Mouse (Mus musculus): ENCODE measurements at regions not wholly inside any gene's neighbourhood (a gene's known extent, or its start where the extent isn't known, plus 50 kb on each side); places are given as distances from the start of the nearest gene placed in this dataset.

DNA sequence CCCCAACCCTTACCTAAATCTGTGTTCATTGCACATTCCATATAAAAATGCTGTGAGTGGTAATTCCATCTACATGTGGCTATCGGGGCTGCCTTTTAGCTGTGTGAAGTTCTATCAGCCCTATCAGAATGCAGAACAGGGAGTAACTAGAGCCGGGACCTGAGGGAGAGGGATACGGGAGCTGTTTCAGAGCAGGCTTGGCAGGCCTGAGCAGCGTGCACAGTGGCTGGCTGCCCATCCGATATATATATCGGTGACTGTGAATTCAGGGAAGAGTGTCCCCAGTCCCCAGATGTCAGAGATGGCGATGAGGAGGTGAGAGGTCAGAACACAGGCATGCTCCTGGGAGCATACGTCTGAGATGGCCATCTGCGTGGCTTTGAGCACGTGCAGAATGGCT lies 79.0 kb downstream of the Arl4c start:
- no peak for DNase-seq (ENCODE audit: low spot score in 2 of 2)

DNA sequence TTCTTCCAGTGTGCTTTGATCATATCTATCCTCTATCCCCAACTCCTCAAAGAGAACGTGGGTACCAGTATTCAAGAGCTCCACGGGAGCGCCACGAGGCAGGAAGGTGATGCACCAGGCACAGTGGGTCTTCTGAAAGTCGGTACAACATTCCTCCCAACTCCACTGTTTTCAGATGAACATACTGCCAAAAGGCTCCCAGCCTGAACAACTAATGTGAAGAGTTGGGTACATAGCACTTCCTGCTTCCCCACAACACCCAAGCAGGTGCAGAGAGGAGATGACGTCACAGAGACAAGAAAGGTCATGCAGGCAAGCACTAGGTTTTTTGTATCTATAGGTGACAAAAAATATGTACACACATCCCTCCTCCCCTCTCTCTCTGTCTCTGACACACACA lies 79.7 kb downstream of the Arl4c start:
- DNase-seq (ENCODE audit: low spot score in 2 of 2) = no peak

DNA sequence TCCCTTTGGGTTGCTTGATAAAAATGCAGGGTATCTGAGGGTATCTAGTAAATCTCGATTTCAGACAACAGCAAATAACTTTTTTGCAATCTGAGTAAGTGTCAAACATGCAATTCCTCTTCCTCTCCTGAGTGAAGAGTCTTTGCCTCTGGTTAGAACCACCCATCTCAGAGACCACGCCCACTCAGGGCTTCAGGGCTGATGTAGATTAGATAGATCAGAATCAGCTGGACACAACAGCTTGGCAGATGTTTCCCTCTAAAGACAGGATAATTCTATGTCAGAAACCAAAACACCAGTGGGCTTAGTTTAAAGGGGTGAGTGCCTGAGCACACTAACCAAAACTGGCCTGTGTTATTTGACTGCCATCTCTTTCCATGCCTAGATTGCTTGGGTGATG lies 80.8 kb downstream of the Arl4c start:
- DNase-seq (ENCODE audit: low spot score in 2 of 2) = no peak

DNA sequence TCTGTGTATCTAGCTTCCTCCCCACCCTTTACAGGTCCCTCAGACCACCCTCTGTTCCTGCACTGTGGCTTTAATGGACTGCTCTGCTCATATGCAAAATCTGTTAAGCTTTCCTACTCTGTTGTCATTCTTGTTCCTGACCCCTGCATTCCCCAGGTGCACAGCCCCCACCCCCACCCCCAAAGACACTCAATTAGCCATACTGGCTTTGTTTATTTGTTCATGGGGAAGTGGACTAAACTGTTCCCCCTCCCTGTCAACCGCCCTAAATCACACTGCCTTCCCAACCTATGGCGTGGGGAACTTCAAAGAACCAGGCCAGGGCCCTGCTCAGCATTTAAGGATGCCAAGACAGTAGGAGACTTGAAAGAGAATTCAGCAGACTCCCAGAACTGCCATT lies 89.0 kb downstream of the Arl4c start:
- no peak for DNase-seq (ENCODE audit: low spot score in 2 of 2)

DNA sequence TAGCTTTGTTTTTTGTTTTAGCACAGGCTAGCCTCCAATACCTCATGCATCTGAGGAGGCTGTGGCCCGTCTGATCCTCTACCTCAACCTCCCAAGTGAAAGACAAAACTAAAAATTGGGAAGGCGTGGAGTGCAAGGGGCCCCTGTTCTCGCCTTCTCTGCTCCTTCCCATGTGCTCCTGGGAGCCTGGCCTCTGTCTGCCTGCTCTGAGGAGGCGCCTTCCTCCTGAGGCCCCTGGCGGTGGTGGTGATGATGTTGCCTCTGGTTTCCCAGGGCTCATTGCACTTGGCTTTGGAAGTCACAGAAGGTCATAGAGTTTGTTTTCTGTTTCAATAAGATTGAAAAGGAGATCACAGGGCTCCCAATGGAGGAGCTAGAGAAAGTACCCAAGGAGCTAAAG lies 90.8 kb downstream of the Arl4c start:
- DNase-seq (ENCODE audit: low spot score in 2 of 2) = no peak

DNA sequence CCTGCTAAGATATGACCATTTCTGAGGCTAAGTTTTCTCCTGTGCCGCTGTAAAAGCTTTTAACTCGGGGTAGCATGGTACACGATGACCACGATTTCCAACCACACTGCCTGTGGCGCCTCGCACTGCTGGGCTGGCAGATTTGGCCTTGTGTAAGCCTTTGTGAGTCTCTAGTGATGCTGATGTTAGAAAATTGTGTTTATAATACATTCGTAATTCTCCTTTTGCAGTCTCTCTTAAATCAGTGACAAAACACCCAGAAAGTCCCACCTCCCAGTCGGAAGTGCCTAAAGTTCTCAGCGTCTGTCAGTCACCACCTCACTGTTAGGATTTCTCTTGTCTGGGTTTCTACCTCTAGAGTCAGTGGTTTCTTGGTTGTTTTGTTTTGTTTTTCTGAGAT lies 91.2 kb downstream of the Arl4c start:
- DNase-seq (ENCODE audit: low spot score in 2 of 2) = no peak

DNA sequence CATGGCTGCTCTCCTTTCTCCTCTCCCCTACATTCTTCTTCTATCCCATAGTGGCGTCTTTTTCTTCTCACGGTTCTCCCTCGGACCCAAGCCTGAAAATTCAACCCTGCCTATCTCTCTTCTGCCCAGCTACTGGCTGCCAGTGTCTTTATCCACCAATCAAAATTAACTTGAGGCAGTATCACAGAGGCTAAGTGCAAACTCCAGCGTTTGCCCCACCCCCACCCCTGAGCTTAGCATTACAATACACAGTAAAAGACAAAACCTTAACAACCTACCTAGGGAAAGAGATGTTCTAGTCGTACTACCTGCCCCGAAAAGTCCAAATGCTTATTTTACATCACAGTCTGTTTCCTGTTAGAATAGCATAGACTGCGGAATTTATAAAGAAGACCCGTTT lies 93.2 kb downstream of the Arl4c start:
- DNase-seq (ENCODE audit: low spot score in 2 of 2) = no peak

DNA sequence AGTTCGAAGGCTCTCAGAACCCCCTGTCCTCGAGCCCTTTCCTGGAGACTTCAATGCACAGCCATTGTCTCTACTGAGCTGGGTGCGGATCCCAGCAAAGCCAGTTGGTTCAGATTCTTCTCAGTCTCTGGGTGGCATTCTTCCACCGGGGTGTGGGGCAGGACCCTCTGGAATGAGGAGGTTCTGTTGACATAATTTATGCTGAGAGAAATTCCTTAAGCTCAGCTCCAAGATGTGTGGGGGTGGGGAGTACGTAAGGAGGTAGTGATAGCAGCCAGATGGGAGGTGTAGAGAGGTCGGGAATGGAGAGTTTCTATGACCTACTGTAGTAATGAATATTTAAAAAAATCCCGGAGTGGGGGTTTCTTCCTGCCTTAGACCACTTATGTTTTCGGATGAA lies 93.8 kb downstream of the Arl4c start:
- no peak for DNase-seq (ENCODE audit: low spot score in 2 of 2)

DNA sequence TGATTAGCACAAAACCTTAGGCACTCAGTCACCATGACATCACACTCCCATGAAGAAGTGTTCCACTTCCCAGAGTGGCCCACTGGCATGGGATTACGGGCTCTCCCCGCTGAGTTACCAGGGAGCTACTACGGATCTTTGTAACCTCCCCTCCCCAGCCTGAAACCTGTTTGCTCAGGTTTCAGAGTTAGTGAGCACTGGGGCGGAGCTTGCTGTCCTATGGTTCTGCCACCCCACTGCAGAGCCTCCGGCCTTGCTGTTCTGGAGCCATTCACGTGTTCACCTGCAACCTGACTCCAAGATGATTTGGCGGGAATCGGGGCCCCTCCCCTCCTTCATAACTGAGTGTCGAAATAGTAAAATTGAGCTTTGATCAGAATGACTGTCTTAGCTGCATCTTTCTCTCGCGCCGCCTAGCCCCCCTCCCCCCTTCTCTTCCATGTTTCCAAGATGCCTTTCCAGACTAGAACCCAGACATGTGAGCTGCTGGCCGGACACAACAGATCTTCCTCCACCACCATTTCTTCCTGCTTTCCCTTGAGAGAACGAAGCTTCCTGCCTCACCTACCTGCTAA lies 95.8 kb upstream of the Glrp1 start:
- no peak for DNase-seq (ENCODE audit: low spot score in 2 of 2)

DNA sequence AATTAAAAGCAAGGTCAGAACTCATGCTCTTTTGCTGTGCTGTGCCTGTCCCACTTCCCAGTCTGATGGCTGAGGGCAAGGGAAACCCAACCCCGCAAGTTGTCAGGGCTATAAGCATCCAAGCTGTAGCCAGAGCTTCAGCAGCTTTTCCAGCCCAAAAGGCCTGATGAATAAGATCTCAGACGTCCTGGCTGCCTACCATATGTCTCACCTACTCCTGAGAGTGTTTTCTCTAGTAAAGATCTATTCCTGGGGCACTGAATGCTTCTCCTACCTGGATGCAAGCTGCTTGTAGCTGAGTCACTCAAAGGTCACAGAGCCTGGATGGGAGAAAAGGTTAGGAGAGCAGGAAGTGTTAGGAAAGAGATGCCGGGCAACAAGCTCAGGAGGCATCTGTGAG lies 92.4 kb upstream of the Glrp1 start:
- no peak for DNase-seq (ENCODE audit: low spot score in 2 of 2)

DNA sequence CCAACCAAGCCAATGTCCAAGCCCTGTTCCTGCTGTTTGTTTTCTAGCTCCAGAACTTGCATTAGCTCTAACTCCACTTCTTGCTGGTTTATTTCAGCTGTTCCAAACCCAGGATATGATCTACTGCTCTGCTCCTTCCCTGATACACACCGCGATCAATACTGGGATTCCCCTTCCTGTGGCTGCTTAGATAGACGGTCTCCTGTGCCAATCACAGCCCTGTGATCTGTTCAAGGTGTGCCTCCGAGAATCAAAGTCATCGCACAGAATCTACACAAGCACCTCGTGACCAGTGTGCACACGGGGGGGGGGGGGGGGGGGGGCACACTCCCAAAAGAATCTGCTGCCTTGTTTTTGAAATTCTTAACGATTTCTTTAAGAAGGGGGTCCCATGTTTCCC lies 91.9 kb upstream of the Glrp1 start:
- DNase-seq (ENCODE audit: low spot score in 2 of 2) = no peak

DNA sequence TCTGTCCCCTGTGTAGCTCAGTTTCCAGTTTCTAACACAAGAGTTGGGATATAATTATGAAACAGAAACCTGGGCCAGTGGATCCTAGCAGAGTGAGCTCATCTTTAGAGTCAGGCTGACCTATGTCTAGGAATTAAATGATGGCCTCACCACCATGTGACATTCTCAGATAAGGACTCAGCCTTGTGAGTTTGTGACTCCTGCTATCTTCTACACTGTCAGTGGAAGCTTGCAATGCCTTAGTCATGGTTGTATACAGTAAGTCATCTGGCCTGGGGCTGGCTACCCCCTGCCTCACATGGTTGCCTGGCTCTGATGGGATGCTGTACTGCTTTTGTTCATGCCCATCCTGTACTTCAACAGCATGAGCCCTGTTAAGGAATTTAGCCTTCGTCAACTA lies 90.3 kb upstream of the Glrp1 start:
- no peak for DNase-seq (ENCODE audit: low spot score in 2 of 2)

DNA sequence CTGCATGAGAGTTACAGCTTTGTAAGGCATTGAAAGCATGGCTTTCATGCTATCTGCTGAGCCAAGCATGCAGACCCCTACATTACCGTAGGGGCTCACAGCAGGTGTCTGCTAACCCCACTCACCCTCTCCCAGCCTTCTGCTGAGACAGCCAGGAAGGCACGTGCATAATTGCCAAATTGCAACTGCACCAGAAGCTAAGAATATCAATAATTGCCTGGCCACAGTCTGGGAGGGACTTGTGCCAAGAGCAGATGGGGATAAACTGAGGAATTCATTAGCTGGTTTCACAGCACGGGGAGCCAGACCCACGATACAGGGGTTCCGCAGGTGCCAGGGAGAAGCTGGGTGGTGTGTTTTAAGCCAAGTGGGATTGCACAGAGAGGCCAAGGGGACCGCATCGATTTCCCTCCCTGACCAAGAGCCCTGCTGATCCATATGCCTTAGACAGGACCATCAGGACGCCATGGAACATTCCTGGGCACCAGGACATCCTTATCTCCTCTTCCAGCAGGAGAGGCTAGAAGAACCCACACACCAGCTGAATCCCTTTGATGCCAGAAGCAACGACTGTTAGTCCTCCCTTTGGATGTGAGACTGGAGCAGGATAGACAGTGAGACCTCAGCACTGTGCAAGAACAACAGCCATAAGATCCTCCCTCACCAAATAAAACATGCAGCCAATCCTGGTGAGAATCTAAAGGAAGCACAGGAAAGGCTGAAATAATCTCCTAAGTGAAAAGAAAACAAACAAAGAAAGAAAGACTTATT lies 84.8 kb upstream of the Glrp1 start:
- no peak for DNase-seq (ENCODE audit: low spot score in 2 of 2)

DNA sequence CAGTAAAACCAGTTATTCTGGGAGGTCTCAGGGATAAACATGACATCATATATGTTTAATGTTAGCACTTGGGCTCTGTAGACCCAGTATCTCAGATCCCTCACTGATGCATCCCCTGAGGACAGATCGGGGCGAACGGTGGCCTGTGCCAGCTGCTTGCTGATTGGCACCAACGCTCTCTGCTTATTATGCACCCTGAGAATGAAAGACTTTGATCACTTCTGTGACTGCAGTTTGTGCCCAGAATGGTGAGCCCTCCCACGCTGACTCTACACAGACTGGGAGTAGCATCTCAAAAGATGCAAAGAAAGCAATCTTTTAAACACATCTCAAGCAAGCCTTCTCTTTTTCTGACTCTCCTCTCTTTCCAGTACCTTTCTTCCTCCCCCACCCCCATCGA lies 82.2 kb upstream of the Glrp1 start:
- DNase-seq (ENCODE audit: low spot score in 2 of 2) = no peak

DNA sequence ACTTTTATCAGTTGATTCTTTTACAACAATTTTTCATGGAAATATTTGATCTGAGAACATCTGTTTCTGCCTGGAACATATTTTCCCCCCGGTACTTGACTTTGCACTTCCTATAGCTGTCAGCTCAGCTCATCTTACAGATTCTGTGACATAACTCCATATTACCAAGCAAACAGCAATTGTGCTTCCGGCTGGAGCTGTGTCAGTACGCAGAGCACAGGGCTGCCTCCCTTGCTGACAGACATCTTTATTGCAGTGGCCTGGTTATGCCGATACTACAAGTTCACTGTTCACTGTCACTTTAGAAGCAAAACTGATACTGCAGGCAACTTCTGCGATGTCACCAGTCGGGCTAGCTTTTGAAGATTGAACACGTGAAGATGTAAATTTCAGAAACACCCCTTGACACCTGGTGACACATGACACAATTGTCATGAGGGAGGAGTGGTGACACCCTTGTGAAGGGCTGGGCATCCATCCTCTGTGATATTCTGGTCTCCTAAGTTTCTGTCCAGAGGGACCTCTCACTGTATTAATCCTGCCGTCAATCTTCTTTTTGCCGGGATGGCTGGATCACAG lies 81.0 kb upstream of the Glrp1 start:
- DNase-seq (ENCODE audit: low spot score in 2 of 2) = no peak

DNA sequence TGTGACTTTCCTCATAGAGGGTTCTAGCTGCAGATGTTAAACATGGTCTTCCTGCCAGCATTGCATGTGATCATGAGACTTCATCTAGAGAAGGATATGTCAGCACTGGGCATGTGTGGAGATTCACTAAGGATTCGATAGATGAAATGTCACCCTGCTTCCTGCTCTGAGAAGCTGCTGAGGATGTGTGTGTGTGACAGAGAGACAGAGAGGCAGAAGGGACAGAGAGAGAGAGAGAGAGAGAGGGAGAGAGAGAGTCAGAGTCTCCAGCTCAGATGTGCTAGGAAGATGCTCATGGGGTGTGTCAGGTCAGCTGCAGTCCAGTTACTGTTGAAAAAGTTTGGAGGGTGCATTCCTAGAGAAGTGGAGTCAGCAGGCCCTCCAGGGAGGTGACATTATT lies 78.9 kb upstream of the Glrp1 start:
- DNase-seq (ENCODE audit: low spot score in 2 of 2) = no peak

DNA sequence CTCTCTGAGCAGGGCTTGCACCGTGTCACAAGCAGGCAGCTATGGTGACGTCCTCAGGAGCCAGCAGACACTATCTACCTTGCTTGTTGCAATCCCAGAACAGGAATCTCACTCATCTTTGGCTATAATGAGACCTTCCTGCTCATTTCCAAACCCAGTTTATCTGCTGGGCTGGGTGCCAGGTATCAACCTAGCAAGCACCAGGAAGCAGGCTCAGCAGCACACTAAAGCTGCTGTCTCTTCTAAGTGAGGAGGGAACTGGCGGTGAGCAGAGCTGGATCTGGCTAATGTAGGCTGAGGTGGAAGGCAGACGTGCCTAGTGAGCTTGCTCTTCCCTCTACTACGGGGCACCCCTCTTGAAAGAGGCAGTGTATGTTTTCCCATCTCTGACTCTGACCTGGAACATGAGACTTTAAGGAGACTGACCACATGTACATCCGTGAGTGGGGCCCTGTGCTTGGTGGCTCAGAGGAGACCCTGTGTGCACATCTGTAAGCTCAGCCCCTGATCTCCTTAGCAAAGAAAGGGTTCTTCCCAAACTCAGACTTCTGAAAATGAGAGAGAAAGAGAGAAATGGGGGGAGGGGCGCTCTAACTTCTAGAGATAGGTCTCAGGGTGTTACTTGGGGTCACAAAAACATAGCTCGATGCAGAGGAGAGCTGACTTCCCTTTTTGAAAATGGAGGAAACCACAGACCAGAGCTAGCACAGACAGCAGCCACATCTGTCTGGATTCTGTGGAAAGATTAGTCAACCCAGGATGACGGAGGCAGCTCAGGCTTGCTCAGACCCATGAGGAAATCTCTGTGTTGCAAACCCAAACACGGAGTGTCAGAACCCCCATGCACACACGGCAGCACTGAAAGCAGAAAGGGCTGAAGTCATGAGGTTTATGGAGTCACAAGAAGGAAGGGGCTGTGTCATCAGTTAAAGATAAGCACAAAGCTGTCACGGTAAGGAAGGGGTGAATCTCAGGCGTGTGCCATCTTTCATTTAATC lies 77.3 kb upstream of the Glrp1 start:
- DNase-seq (ENCODE audit: low spot score in 2 of 2) = no peak

DNA sequence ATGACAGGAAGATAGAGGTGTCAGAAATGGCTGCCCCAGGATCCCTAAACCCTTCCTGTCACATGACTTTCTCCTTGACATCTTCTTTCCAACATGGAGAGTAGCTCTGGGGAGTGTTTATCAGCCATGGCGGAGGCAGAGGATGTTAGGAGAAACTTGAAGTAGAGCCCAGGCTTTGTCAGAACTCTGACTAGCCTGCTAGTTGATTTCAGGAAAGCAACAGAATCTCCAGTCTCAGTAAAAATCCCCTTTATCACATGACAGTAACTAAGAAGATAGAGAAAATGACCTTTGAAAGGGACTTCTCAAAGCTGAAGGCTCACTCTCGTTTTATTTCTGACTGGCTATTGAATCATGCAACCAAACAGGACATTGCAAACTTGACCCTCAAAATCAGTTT lies 76.3 kb upstream of the Glrp1 start:
- no peak for DNase-seq (ENCODE audit: low spot score in 2 of 2)

DNA sequence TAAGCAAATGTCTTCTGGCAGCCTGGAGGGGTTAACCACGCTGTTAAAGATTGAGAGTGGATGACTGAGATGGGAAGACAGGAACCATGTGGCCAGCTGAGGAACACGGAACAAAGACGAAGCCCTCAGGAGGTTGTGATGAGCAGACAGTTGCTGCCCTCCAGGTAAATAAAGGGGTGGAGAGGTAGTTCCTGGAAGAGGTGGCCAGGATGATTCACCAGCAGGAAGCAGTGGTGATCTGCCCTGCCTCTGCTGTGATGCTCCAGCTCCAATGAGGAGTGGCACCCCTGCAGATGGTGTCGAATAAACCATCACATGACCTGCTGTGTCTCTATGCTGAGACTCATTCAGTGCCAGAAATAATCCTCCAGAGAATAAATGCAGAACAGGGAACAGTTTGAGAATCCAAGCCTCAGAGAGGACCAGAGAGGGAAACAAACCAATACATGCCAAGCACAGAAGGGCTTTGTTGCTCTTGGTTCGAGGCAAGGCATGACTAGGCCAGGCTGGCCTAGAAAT lies 74.7 kb upstream of the Glrp1 start:
- no peak for DNase-seq (ENCODE audit: low spot score in 2 of 2)

DNA sequence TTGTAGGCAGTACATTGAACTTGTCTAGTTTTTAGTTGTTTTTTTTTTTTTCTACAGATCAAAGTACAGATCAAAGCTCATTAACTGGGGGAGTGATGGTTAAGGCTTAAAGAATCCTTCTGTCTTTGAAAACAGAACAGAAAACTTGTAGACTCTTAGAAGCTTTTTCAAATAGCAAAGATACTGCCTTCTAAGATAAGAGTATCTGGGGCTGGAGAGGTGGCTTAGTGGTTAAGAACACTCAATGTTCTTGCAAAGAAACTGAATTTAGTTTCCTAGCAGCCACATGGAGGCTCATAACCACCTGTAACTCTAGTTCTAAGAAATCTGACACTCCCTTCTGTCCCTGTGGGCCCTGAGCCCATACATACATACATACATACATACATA lies 68.4 kb upstream of the Glrp1 start:
- no peak for DNase-seq (ENCODE audit: low spot score in 2 of 2)

DNA sequence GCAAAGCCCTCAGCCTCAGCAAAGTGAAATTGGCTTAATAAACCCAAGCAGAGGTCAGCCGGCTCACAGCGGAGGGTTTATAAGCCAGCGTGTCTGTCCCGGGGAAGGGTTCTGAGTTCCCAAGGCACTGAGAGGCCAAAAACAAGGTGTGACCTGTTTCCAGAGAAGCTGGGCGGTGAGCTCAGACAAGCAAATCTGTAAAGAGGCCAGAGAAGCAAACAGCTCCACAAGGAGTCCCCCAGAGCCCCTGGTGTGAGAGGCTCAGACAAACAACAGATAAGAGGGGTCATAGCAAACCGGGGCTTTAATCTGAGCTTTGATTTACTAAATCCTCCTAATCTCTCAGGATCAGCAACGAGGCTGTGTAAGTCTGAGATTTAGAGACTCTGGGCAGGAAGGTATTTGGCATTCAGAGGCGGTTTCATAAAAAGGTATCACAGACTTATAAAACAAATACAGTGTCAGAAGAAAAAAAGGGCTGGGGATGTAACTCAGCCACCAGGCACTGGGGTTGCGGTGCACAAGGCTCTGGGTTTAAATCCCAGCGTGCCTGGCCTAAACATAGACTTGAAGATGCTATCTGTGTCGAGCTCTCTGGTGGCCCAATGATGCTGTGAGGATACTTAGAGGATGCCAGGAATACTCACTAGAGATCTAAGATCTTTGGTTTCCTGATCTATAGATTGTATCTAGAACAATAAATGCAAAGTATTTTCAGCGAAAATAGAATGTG lies 67.8 kb upstream of the Glrp1 start:
- DNase-seq (ENCODE audit: low spot score in 2 of 2) = no peak
